Mouse (Mus musculus) heart, adult 11 months (tissue): ENCODE measurements around the gene Morc2a.

ENCODE experiments used
- DNase-seq: peaks from one replicate; pipeline ENCODE4 v3.0.0; 2022

Morc2a gene

DNA sequence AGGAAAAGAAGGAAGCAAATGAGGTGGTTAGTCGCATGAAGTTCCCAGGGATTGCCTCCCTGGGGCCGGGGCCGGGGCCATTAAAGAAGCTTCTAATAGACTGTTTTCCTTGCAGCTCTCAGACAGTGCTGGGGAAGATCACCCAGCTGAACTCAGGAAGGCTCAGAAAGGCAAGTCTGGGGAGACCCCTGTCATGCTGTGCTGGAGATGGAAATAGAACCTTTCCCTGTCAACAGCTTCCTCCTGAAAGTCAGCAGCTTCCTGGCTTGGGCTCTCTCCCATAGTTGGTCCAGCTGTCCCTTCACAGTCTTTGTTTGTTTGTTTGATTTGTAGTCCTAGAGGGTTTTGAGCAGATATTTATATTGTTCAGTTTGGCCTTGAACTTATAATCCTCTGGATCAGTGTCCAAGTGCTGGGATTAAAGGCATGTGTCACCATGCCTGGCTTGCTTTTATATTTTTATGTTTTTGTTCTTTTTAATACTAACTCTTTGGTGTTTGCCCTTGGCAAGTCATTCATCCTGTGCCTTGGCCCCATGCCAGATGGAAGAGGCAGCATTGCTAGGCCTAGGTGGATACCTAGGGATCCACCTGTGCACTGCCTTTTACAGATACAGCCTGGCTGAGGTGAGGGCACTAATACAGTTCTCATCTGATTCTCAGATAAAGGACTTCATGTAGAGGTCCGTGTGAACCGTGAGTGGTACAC, 35.9 kb downstream of the Morc2a start:
- DNase-seq = no peak

DNA sequence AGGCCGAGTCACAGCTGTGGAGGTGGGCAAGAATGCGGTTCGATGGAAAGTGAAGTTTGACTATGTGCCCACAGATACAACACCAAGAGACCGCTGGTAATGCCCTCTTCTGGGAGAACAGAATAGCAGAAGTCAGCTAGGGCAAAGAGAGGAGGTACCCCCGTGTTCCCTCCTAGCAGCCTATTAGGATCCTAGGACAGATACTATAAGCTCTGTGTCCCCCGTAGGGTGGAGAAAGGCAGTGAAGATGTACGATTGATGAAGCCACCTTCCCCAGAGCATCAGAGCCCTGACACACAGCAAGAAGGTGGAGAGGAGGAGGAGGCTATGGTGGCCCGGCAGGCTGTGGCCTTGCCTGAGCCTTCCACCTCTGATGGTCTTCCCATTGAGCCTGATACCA, 36.4 kb downstream of the Morc2a start:
- peak; percentile 79 for DNase-seq

- peak; percentile 73 for DNase-seq
These were observed 37.3 kb downstream of the Morc2a start for GRCm38 (mm10) chr11:3686318-3686717.

DNA sequence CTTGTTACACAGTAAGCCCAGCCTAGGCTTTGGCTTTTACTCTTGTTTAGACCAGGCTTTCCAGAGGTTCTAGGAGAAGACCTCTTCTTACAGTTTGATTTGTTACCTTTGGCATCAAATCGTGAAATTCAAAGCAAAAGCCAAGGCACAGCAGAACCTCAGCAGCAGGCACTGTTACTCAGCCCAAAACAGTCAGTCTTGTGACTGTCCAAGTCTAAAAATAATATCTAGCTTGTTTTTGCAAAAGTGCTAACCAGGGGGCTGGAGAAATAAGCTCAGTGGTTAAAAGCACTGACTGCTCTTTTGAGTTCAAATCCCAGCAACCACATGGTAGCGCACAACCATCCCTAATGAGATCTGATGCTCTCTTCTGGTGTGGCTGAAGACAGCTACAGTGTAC, 37.9 kb downstream of the Morc2a start:
- peak; percentile 55 for DNase-seq

DNA sequence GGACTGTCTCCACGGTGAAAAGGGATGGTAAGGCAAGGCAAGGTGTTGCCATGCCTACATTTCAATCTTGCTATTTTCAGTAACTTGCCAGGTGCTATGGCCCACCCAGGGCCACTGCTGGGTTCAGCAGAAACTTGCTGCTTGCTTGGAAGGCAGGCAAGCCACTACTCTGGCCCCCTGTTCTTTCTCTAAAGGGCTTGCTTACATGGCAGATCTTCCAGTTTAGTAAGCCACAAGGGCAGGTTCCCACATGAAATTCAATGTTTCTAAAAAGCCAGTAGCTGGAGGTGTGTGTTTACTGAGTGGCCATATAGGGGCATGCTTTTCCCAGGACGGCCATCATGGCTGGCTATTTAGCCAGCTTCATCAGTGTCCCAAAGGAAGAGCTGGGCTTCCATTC, 42.8 kb downstream of the Morc2a start:
- peak; percentile 80 for DNase-seq

DNA sequence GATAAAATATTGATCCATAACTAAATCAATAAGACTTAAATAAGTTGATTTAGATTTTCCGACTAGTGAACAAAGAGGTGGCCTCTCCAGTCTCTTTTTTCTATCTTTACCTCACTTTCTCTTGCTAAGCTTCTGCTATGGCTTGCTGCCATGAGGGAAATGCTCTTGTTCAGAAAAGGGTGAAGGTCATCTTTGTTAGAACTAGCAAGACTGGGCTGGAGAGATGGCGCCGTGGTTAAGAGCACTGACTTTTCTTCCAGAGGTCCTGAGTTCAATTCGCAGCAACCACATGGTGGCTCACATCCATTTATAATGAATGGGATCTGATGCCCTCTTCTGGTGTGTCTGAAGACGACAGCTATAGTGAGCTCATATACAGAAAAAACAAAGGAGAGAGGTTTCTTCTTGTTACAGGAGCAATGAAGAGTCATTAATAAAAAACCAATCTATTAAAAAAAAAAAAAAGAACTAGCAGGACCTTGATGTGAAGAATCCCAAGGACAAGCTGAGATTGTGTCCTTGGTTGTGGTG, 47.2 kb downstream of the Morc2a start:
- peak; percentile 67 for DNase-seq

GRCm38 (mm10) chr11:3697441-3697840, 48.5 kb downstream of the Morc2a start:
- peak; percentile 15 for DNase-seq

DNA sequence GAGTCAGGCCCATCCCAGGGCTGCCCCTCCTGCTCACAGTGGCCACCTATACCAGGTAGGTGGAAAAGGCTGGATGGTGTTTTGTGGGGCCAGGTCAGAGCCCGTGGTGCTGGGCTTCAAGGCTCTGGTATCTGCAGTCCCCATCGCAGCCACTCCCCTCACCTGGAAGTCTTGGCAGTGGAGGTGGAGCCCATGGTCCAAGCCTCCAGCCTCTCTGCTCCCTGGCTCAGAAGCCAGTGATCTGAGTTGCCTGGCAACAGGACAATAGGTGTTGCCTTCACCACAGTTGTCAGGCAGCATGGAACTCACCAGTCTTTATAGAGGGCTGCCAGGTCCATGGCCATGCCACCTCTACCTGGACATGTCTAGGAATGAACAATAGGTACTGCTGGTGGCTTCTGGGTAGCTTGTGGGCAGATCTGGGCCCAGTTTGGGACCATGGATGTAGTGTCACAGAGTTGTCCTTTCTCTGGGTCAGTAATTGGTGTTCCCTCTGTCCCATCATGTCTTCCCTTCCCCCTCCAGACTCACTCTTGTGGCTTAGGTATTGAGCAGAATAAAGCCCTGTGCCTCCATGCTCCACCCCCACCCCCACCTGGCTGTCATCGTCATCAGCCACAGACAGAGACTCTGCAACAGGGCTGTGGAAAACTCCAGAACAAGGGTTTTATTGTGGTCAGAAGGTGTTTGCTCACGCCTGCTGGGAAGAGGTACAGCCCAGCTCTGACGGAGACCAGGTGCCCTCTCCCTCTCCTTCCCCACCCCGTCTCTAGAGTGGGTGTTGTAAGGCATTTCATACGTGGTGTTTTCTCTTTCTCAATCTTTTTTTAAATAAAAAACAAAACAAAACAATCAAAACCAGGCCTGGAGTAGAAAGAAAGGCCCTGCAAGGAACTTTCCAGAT, 54.4 kb downstream of the Morc2a start:
- peak; percentile 78 for DNase-seq

GRCm38 (mm10) chr11:3704404-3704803, 55.4 kb downstream of the Morc2a start:
- no peak for DNase-seq

- no peak for DNase-seq
These were observed 58.1 kb downstream of the Morc2a start for GRCm38 (mm10) chr11:3707057-3707456.

DNA sequence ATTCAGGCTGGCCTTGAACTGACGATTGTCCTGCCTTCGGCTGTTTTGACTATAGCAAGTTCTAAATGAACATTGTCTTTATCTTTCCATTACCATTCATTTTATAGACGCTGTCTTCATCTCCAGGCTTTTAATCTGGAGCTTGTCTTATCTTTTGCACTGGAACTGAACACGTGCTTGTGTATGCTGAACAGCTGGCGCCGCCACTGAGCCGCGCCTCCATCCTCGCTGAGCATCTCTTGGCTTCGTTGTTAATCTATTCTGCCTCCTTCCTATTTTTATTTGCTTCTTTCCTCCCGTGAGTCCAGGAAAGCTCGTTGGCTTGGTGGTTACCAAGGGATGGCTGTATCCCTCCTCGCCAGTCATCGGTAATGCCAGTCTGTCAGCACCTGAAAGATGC, 61.2 kb downstream of the Morc2a start:
- DNase-seq = no peak

GRCm38 (mm10) chr11:3714486-3714885, 65.5 kb downstream of the Morc2a start:
- DNase-seq = no peak

GRCm38 (mm10) chr11:3716662-3717061, 67.7 kb downstream of the Morc2a start:
- no peak for DNase-seq

DNA sequence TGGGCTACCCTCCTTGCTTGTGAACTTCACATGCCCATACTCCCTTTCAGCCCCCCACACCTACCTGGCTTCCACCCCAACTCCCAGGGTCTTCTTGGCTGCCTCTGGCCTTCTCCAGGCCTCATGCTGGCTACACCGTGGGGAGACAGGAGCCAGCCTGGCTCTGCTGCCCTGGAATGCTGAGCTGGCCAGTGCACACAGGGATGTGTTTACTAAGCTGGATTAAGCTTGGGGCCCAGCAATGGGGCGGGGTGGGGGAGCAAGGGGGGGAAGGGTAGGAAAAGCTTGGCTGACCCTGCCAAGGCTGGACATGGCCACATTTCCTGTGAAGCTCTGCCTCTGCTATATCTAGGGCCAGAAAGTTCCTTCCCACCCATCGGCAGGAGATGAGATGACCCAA, 73.0 kb downstream of the Morc2a start:
- no peak for DNase-seq

DNA sequence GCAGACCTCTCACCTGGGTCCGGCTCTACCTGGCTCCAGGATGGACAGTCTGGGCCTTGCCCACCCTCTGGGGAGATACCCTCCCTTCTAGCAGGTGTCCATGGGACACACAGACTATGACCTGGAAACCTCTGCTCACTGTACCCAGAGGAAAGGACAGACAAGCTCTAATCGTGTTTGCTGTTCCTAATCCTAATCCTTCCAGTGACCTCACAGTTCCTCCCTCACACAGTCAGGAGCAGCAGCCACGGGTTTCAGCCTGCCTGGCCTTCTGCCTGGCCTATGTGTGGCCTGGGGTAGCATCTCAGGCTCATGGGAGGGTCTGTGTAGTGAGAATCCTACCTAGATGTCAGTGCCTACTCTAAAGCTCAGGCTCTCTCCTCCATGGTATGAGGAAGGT, 73.9 kb downstream of the Morc2a start:
- no peak for DNase-seq

DNA sequence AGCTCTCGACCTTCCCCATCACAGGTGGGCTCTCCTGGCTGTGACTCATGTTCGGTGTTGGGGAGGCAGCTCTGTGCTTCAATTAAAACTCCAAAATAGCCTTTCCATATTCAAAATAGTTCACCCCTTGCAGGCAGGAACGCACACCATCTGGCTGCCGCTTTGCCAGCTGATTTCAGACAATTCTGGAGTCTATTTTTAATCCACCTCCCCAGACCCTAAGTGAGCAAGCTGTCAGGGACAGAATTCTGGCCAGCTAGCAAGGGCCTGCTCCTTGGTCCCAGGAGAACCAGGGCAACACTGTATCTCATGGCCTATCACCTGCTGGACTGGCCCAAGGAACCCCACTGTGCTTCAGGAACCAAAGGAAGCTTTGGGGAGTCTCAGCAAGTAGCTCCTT, 74.9 kb downstream of the Morc2a start:
- DNase-seq = no peak

- DNase-seq = no peak
These were observed 75.7 kb downstream of the Morc2a start for GRCm38 (mm10) chr11:3724726-3725125.

DNA sequence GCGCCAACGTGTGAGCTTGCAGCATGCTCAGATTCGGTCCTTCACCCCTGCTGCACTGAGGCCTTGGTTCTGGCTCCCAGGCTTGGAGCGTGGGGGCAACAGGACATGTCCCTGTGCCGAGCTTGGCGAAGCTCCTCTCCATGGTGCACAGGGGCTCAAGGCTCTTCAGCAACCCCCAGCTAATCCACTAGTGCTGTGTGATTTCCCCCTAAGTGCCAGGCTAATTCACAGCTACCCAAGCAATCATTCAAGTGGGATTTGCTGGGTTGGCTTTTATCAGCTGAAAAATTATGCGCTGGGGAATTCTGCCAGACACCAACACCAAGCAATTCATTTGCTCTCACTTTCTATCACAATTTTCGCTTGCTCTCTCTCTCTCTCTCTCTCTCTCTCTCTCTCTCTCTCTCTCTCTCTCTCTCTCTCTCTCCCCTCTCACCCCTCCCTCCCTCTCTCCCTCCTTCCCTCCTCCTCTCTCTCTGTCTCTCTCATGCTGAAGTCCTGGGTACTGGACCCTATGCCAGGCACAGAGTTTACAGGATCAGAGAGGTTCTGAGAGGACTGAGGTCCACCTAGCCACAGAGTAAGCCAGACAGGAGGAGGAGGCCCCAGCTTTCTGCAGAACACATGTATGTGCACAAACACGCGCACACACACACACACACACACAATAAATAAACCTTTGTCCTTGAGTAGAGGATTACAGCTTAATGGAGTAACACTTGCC, 76.5 kb downstream of the Morc2a start:
- no peak for DNase-seq

- DNase-seq = no peak
These were observed 78.6 kb downstream of the Morc2a start for GRCm38 (mm10) chr11:3727438-3728105.

GRCm38 (mm10) chr11:3731469-3731868, 82.5 kb downstream of the Morc2a start:
- DNase-seq = no peak

DNA sequence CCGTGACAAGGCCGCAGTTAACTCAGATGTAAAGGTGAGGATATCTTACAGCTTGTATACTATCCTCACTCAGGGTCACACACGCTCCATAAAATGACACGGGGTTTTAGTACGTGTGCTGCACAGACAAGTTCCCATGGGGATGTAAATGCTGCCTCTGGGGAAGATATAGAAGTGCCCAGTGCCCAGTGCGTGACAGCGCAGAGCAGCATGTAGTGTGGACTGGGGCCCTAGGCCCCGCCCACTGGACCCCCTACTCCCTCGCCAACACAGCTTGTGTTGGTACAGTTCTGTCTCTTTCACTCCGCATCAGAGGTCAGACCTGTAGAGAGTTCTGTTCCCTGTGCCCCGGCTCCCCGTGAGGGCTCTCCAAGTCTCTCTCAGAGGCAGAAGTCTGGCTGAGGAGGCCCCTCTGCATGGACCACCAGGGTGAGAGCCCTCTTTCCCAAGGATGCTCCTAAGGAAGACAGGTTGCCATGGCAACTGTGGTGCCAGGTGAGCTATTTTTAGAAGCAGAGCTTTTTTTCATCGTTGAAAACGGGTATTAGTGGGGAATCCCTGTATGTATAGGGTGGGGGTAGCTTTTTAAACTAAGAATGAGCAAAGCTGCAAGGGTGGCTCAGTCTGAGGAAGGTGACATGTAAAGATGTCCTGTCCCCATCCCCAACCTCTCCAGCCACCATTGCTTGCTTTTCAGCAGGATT, 85.1 kb downstream of the Morc2a start:
- DNase-seq = no peak

- no peak for DNase-seq
These were observed 86.7 kb downstream of the Morc2a start for GRCm38 (mm10) chr11:3735715-3736114.
